Mouse (Mus musculus) liver, embryonic 14.5 days (tissue): ENCODE measurements around the gene Ubxn10.

Source experiments
- CTCF ChIP-seq: IDR thresholded peaks from 2 replicates; pipeline ENCODE4 v1.5.1; 2016; ENCODE audit warnings: antibody characterized with exemption, low read depth, control low read depth
- EP300 ChIP-seq: IDR thresholded peaks from 2 replicates; pipeline ENCODE4 v1.6.1; 2016; ENCODE audit warnings: antibody characterized with exemption, low read depth

DNA sequence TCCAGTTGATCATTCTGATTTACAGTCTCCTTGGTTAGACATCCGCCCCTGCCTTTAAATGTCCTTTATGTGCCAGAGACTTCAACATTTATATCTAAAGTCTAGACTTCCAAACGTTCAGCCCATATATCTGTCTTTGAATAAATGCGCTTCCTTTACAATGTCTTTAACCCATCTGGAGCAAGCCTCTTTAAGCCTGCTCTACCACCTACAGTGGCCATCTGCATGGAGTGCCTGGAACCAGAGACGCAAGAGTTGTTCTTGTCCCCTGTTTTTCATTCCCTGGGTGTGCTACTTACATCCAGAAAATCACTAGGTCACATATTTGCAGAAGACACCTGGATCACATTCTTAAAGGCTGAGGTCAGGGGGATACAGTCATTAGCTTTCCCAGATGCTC, 56.8 kb downstream of the Ubxn10 start:
- TF ChIP-seq CTCF (no peak), EP300 (no peak)
